Mouse (Mus musculus) bone marrow, adult 2 months (tissue): ENCODE results near the gene Trpv6.

ENCODE experiments used
- CTCF ChIP-seq: fragments of 200-500 bp; IDR thresholded peaks from 2 replicates; pipeline ENCODE4 v1.5.1; 2011; ENCODE audit warnings: low read length, control low read depth; ENCODE audit not compliant: control insufficient read depth, insufficient read depth
- POLR2A ChIP-seq: fragments of 200-500 bp; IDR thresholded peaks from 2 replicates; pipeline ENCODE4 v1.6.1; 2011; ENCODE audit warnings: low read depth, mild to moderate bottlenecking, control low read depth, low read length, borderline replicate concordance; ENCODE audit not compliant: control insufficient read depth

- TF ChIP-seq POLR2A: no peak
- peak; percentile 50 for TF ChIP-seq CTCF
Observed at GRCm38 (mm10) chr6:41604401-41605050, 31.7 kb downstream of the Trpv6 start.
